Mouse (Mus musculus) kidney, adult 9 months (tissue): ENCODE measurements at regions not wholly inside any gene's neighbourhood (a gene's known extent, or its start where the extent isn't known, plus 50 kb on each side); places are given as distances from the start of the nearest gene placed in this dataset.

Experiments
- DNase-seq: peaks from one replicate; pipeline ENCODE4 v3.0.0; 2022

GRCm38 (mm10) chr1:137620672-137621071 is 554.8 kb downstream of the Ptprc start:
- peak; percentile 13 for DNase-seq

- DNase-seq: no peak
These were observed 557.3 kb downstream of the Ptprc start for GRCm38 (mm10) chr1:137618231-137618630.

GRCm38 (mm10) chr1:137617513-137617912 is 558.0 kb downstream of the Ptprc start:
- DNase-seq: no peak

GRCm38 (mm10) chr1:137606716-137607115 is 568.8 kb downstream of the Ptprc start:
- no peak for DNase-seq

GRCm38 (mm10) chr1:137605890-137606663 is 569.4 kb downstream of the Ptprc start:
- no peak for DNase-seq

GRCm38 (mm10) chr1:137593732-137594131 is 581.8 kb downstream of the Ptprc start:
- DNase-seq: no peak

GRCm38 (mm10) chr1:137591891-137592290 is 583.6 kb downstream of the Ptprc start:
- no peak for DNase-seq

- DNase-seq: peak; percentile 17
These were observed 584.2 kb downstream of the Ptprc start for GRCm38 (mm10) chr1:137591295-137591694.

GRCm38 (mm10) chr1:137588304-137589300 is 586.9 kb downstream of the Ptprc start:
- no peak for DNase-seq

- no peak for DNase-seq
These were observed 587.9 kb downstream of the Ptprc start for GRCm38 (mm10) chr1:137587481-137588228.

GRCm38 (mm10) chr1:137584696-137585095 is 590.8 kb downstream of the Ptprc start:
- no peak for DNase-seq

- no peak for DNase-seq
These were observed 591.3 kb downstream of the Ptprc start for GRCm38 (mm10) chr1:137584104-137584675.

GRCm38 (mm10) chr1:137577639-137578038 is 597.9 kb downstream of the Ptprc start:
- no peak for DNase-seq

- peak; percentile 14 for DNase-seq
These were observed 599.3 kb downstream of the Ptprc start for GRCm38 (mm10) chr1:137576174-137576573.

- no peak for DNase-seq
These were observed 600.1 kb downstream of the Ptprc start for GRCm38 (mm10) chr1:137575380-137575779.

GRCm38 (mm10) chr1:137571905-137572865 is 603.3 kb downstream of the Ptprc start:
- peak; percentile 14 for DNase-seq

GRCm38 (mm10) chr1:137571190-137571904 is 604.2 kb downstream of the Ptprc start:
- DNase-seq: no peak

- no peak for DNase-seq
These were observed 607.3 kb upstream of the Nr5a2 start for GRCm38 (mm10) chr1:137567526-137567925.

- no peak for DNase-seq
These were observed 605.4 kb upstream of the Nr5a2 start for GRCm38 (mm10) chr1:137565573-137566048.

GRCm38 (mm10) chr1:137561686-137562085 is 601.4 kb upstream of the Nr5a2 start:
- DNase-seq: no peak
